Mouse (Mus musculus) intestine, embryonic 16.5 days (tissue): ENCODE measurements at regions not wholly inside any gene's neighbourhood (a gene's known extent, or its start where the extent isn't known, plus 50 kb on each side); places are given as distances from the start of the nearest gene placed in this dataset.
A peak's percentile ranks its signal among the peaks of the same experiment; 100 is the strongest.

Experiments used
- ATAC-seq: fragments of 200-750 bp; cut with Nextera tagmentation; 2 replicates; pipeline ENCODE4 v1.8.0; 2017; ENCODE audit warnings: moderate TSS enrichment, moderate library complexity
- H3K27ac ChIP-seq: fragments of 300-500 bp; sonication (generic); 2 replicates; pipeline ENCODE4 v1.5.1; 2014; ENCODE audit warnings: mild to moderate bottlenecking, low read length
- H3K27me3 ChIP-seq: fragments of 300-500 bp; sonication (generic); replicated peaks from 2 replicates; pipeline ENCODE4 v1.6.1; 2014; ENCODE audit warnings: low read length, control low read depth, mixed read lengths; ENCODE audit not compliant: control insufficient read depth, insufficient read depth
- H3K36me3 ChIP-seq: fragments of 300-500 bp; sonication (generic); 2 replicates; pipeline ENCODE4 v1.6.1; 2014; ENCODE audit warnings: low read length, control low read depth; ENCODE audit not compliant: control insufficient read depth, insufficient read depth
- H3K4me1 ChIP-seq: fragments of 300-500 bp; sonication (generic); 2 replicates; pipeline ENCODE4 v1.6.1; 2014; ENCODE audit warnings: low read length, control low read depth, mixed read lengths; ENCODE audit not compliant: control insufficient read depth, insufficient read depth
- H3K4me2 ChIP-seq: fragments of 300-500 bp; sonication (generic); 2 replicates; pipeline ENCODE4 v1.6.1; 2014; ENCODE audit warnings: low read depth, low read length, control low read depth
- H3K4me3 ChIP-seq: fragments of 300-500 bp; sonication (generic); 2 replicates; pipeline ENCODE4 v1.5.1; 2014; ENCODE audit warnings: mild to moderate bottlenecking, low read length
- H3K9ac ChIP-seq: fragments of 300-500 bp; sonication (generic); 2 replicates; pipeline ENCODE4 v1.6.1; 2014; ENCODE audit warnings: low read depth, low read length
- H3K9me3 ChIP-seq: fragments of 300-500 bp; sonication (generic); 2 replicates; pipeline ENCODE4 v1.6.1; 2016; ENCODE audit warnings: low read length, control low read depth; ENCODE audit not compliant: control insufficient read depth
- WGBS: fragments of 180-500 bp; shearing (Covaris S2); extraction: QIAGEN DNeasy Blood & Tissue Kit; methylation state at CpG from one replicate; pipeline ENCODE4 v1.1.7; 2014; 5-methylcytosine and 5-hydroxymethylcytosine counted together

DNA sequence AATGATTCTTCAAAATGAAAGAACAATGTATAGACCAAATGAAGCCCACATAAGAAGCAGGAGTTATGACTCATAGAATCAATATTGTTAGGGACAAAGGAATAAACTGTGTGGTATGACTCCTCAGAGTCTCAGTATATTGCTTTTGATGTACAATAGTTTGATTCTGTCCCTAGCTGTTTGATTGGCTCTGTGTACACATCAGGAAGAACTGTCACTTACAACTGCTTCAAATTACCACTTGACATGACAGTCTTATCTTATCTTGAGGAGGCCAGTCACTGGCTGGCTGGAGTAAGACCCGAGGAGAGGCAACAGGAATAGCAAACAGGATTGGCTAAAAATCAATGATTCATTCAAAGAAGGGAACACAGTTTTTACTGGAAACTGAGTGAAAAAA is 1333.5 kb upstream of the Gm38303 start:
- WGBS = 19% methylated on average over 1 of the region's 1 CpGs
- no peaks in the 10 kb centered on the region for H3K4me1 ChIP-seq
- no peak overlapping the region for H3K27ac ChIP-seq
- no peak overlapping the region for H3K9ac ChIP-seq
- H3K9me3 ChIP-seq = no peaks in the 10 kb centered on the region
- peak; percentile 59 for ATAC-seq
- no peak overlapping the region for H3K4me3 ChIP-seq
- H3K4me2 ChIP-seq = no peak overlapping the region
- H3K36me3 ChIP-seq = no peaks in the 10 kb centered on the region
- H3K27me3 ChIP-seq = no peaks in the 10 kb centered on the region

DNA sequence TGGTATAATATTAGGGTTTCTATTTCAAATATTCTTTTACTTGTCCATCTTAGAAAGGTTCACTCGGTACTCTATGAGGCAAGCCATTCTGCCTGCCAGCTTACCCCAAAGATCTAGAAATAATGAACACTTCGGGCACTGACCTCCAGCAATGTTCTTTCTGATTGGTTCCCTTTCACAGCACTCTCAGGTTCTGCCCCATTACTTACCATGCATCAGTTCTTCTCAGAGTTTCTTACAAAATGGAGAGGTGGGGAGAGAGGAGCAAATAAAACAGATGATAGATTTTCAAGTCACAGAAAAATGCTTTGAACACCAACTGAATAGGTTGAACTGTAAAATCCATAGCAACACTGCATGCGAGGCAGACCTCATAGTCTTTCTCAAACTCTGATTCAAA is 1303.8 kb upstream of the Gm38303 start:
- no peak for ATAC-seq
- Histone ChIP-seq H3K36me3 (no peaks in the 10 kb centered on the region), H3K27me3 (no peaks in the 10 kb centered on the region), H3K4me1 (no peaks in the 10 kb centered on the region), H3K9me3 (no peaks in the 10 kb centered on the region), H3K4me2 (no peak overlapping the region), H3K27ac (no peak overlapping the region), H3K9ac (no peak overlapping the region), H3K4me3 (no peak overlapping the region)
- 83% methylated on average over 3 of the region's 3 CpGs for WGBS

DNA sequence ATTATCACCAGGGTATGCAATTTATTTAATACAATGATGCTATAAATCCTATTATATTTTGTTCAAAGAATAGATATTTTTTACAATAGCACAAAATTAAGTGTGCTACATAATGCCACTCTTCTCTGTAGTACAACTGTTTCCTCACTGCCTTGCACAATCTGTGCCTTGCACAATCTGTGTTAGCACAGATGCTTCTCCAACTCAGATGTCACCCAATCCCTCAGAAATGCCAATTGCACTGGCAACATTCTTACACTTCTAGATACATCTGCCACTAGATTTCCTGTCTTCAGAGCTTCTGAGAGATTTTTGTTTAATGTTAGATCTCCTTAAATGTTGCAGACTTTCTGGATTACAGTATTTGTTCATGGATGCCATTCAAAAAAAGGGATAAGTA is 1266.0 kb upstream of the Gm38303 start:
- Histone ChIP-seq H3K9me3 (no peaks in the 10 kb centered on the region), H3K4me2 (no peak overlapping the region), H3K4me1 (no peaks in the 10 kb centered on the region), H3K9ac (no peak overlapping the region), H3K27me3 (no peaks in the 10 kb centered on the region), H3K4me3 (no peak overlapping the region), H3K27ac (no peak overlapping the region), H3K36me3 (no peaks in the 10 kb centered on the region)
- ATAC-seq = no peak

DNA sequence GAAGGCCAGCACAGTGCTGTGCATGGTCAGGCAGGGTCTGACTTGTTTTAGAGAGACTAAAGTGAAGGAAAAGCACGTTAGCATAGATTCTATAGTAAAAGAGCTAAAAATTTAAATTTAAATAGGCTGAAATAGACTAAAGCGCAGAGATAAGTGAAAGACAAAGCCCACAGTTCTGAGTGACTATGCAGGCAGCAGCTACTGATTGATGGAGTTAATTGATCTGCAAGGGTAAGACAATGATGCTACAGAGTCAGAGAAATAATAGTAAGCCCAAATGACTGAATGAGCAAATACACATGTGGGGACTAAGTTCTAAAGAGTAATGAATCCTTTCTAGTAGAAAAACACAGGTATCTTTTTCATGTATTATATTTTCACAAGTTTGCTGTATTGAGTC is 1228.4 kb upstream of the Gm38303 start:
- Histone ChIP-seq H3K27me3 (no peaks in the 10 kb centered on the region), H3K4me2 (no peak overlapping the region), H3K4me1 (no peaks in the 10 kb centered on the region), H3K4me3 (no peak overlapping the region), H3K9ac (no peak overlapping the region), H3K36me3 (no peaks in the 10 kb centered on the region), H3K9me3 (no peaks in the 10 kb centered on the region), H3K27ac (no peak overlapping the region)
- WGBS = 65% methylated on average over 2 of the region's 2 CpGs
- no peak for ATAC-seq

DNA sequence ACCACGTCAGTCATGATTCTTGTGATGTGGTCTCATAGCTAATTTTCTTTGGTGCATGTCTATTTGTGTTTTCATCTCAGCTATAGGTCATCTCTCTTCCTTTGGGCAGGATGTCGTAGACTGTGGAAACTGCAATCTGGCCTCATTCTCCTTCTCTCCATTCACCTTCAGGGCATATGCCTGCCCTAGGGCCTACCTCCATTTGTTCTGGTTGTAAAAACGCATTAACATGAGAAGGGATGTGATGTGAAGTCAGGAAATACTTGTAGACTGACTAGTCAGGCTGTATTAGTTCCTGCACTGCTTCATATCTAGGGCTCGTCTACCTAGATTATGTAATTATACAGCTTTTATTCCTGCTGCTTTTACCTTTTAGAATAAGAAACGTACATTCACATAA is 1227.4 kb upstream of the Gm38303 start:
- Histone ChIP-seq H3K4me2 (no peak overlapping the region), H3K4me1 (no peaks in the 10 kb centered on the region), H3K27me3 (no peaks in the 10 kb centered on the region), H3K27ac (no peak overlapping the region), H3K9ac (no peak overlapping the region), H3K4me3 (no peak overlapping the region), H3K9me3 (no peaks in the 10 kb centered on the region), H3K36me3 (no peaks in the 10 kb centered on the region)
- WGBS = 76% methylated on average over 5 of the region's 5 CpGs
- ATAC-seq = no peak
